Mouse (Mus musculus) liver, embryonic 11.5 days (tissue): Measurements from ENCODE around the gene Cnr2. TPM values are rescaled to one million over a fixed set of nuclear protein-coding genes. Genes with fewer than 3 reads are reported as not detected.
"Not testable (repeated sequence)": the region's sequence is repeated elsewhere in the genome, so short reads cannot be mapped to it uniquely, and the experiment has no call there.

ENCODE experiments used
- ATAC-seq: fragments of 200-750 bp; cut with Nextera tagmentation; replicated peaks from 2 replicates; pipeline ENCODE4 v1.8.0; 2017; ENCODE audit warnings: moderate number of reproducible peaks, mild to moderate bottlenecking, moderate TSS enrichment, moderate library complexity; ENCODE audit not compliant: low FRiP score
- DNase-seq: peaks from one replicate; pipeline ENCODE4 v3.0.0-alpha.2; 2017; ENCODE audit warnings: low spot score
- H3K27ac ChIP-seq: fragments of 300-500 bp; sonication (generic); 2 replicates; pipeline ENCODE4 v1.5.1; 2014; ENCODE audit warnings: mild to moderate bottlenecking, low read depth, low read length, control low read depth
- H3K27me3 ChIP-seq: fragments of 300-500 bp; sonication (generic); replicated peaks from 2 replicates; pipeline ENCODE4 v1.6.1; 2014; ENCODE audit warnings: low read length, mixed read lengths; ENCODE audit not compliant: control insufficient read depth, insufficient read depth
- H3K36me3 ChIP-seq: fragments of 300-500 bp; sonication (generic); 2 replicates; pipeline ENCODE4 v1.6.1; 2014; ENCODE audit warnings: mild to moderate bottlenecking, low read length, moderate library complexity, mixed read lengths; ENCODE audit not compliant: control insufficient read depth, insufficient read depth
- H3K4me1 ChIP-seq: fragments of 300-500 bp; sonication (generic); replicated peaks from 2 replicates; pipeline ENCODE4 v1.6.1; 2014; ENCODE audit warnings: low read length, mixed read lengths; ENCODE audit not compliant: control insufficient read depth, insufficient read depth
- H3K4me2 ChIP-seq: fragments of 300-500 bp; sonication (generic); 2 replicates; pipeline ENCODE4 v1.6.1; 2014; ENCODE audit warnings: mild to moderate bottlenecking, control low read depth, moderate library complexity
- H3K4me3 ChIP-seq: fragments of 300-500 bp; sonication (generic); 2 replicates; pipeline ENCODE4 v1.5.1; 2014; ENCODE audit warnings: low read depth, low read length, control low read depth
- H3K9ac ChIP-seq: fragments of 300-500 bp; sonication (generic); 2 replicates; pipeline ENCODE4 v1.6.1; 2014; ENCODE audit warnings: low read depth, low read length, control low read depth
- H3K9me3 ChIP-seq: fragments of 300-500 bp; sonication (generic); 2 replicates; pipeline ENCODE4 v1.6.1; 2016; ENCODE audit warnings: low read length, inconsistent platforms, mixed read lengths; ENCODE audit not compliant: control insufficient read depth
- WGBS: fragments of 180-500 bp; shearing (Covaris S2); extraction: QIAGEN DNeasy Blood & Tissue Kit; methylation state at CpG from one replicate; pipeline ENCODE4 v1.1.7; 2014; 5-methylcytosine and 5-hydroxymethylcytosine counted together
- polyA plus RNA-seq: library from polyadenylated mRNA; unstranded; fragments of >200 nt; fragmentation: Nextera tagmentation; extraction: Ambion mirVana; gene quantifications from 2 replicates; pipeline ENCODE4 v1.2.1, GENCODE M21; 2014

Cnr2 gene
- polyA plus RNA-seq, 1 experiment from 2014 or later = 6.3 TPM

DNA sequence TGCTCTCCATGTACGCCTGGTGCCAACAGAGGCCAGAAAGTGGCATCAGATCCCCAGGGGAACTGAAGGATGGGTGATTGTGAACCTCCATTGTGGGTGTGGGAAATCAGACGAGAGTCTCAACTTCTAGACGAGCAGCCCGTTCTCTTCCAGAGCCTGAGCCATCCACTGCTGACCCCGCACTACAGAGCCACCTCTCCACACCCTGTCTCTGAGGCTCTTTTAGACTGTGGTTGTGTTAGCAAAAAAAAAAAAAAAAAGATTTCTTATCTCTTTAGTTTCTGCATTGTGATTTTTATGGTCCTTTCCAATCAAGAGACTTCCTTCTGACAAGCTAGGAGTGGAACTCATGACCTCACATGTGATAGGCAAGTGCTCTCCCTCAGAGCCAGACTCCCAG, 34.2 kb downstream of the Cnr2 start:
- Histone ChIP-seq H3K27me3 (no peaks in the 10 kb centered on the region), H3K4me1 (peaks cover 11% of the 10 kb centered on the region), H3K36me3 (no peaks in the 10 kb centered on the region; the same call in 1 of the 2 replicates), H3K4me3 (no peak overlapping the region), H3K9ac (no peak overlapping the region), H3K27ac (no peak overlapping the region), H3K4me2 (no peak overlapping the region), H3K9me3 (no peaks in the 10 kb centered on the region)
- DNase-seq (no peak), ATAC-seq (no peak)
- 85% methylated on average over 5 of the region's 5 CpGs for WGBS

DNA sequence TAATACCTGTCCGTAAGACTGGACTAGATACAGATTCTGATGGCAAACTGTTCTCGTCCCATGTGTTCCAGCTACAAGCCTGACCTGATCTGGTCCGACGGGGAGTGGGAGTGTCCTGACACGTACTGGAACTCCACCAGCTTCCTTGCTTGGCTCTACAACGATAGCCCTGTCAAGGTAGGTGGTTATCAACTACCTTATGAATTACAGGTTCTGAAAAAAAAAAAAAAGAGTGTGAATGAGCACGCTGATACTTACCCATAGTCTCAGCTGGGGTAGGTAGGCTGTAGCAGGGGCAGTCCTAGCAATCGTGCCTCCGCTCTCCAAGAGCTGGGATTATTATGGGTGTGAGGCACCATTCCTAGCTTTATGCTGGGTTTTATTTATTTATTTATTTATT, 34.6 kb downstream of the Cnr2 start:
- Histone ChIP-seq H3K4me1 (peaks cover 15% of the 10 kb centered on the region), H3K4me2 (no peak overlapping the region), H3K27me3 (no peaks in the 10 kb centered on the region), H3K27ac (no peak overlapping the region), H3K9me3 (no peaks in the 10 kb centered on the region), H3K4me3 (no peak overlapping the region), H3K36me3 (no peaks in the 10 kb centered on the region; the same call in 1 of the 2 replicates), H3K9ac (no peak overlapping the region)
- no peak for ATAC-seq
- 81% methylated on average over 9 of the region's 9 CpGs for WGBS
- no peak for DNase-seq

DNA sequence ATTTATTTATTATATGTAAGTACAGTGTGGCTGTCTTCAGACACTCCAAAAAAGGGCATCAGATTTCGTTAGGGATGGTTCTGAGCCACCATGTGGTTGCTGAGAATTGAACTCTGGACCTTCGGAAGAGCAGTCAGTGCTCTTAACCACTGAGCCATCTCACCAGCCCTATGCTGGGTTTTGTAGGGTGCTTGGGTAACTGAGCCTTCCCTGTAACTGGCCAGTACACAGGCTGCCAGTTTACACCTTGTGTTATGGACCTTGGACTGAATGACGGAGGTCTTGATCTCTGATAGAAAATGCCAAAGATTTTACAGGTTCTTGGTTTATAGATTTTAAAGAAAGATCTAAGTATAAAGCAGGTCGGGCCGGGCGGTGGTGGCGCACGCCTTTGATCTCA, 35.0 kb downstream of the Cnr2 start:
- ATAC-seq = no peak

DNA sequence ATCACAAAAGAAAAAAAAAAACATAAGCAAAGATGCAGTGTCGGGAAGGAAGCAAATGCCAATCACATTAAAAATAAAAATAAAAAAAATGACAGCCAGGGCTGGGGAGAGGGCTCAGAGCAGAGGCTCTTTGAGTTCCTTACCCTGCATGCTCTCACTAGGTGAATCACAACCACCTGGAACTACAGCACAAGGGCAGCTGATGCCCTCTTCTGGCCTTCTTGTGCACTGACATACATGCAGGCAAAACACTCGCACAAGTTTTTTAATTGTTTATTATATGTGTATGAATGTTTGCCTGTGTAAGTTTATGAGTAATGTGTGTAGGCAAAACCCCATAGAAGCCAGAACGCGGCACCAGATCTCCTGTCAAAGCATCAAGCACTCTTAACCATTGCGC, 36.6 kb downstream of the Cnr2 start:
- DNase-seq (no peak), ATAC-seq (no peak)
- H3K4me1 ChIP-seq = peaks cover 28% of the 10 kb centered on the region
- H3K4me3 ChIP-seq = no peak overlapping the region
- H3K9me3 ChIP-seq = no peaks in the 10 kb centered on the region
- no peaks in the 10 kb centered on the region for H3K27me3 ChIP-seq
- no peak overlapping the region for H3K4me2 ChIP-seq
- H3K9ac ChIP-seq = no peak overlapping the region
- H3K27ac ChIP-seq = no peak overlapping the region
- no peaks in the 10 kb centered on the region; the same call in 1 of the 2 replicates for H3K36me3 ChIP-seq
- WGBS = 65% methylated on average over 5 of the region's 5 CpGs

More for the DNA sequence above, 35.0 kb downstream of the Cnr2 start:
- Histone ChIP-seq H3K9ac (no peak overlapping the region), H3K4me3 (no peak overlapping the region), H3K9me3 (no peaks in the 10 kb centered on the region), H3K27me3 (no peaks in the 10 kb centered on the region), H3K27ac (no peak overlapping the region), H3K4me2 (no peak overlapping the region), H3K36me3 (no peaks in the 10 kb centered on the region; the same call in 1 of the 2 replicates), H3K4me1 (peaks cover 18% of the 10 kb centered on the region)
- WGBS = 91% methylated on average over 8 of the region's 8 CpGs
- DNase-seq = no peak

DNA sequence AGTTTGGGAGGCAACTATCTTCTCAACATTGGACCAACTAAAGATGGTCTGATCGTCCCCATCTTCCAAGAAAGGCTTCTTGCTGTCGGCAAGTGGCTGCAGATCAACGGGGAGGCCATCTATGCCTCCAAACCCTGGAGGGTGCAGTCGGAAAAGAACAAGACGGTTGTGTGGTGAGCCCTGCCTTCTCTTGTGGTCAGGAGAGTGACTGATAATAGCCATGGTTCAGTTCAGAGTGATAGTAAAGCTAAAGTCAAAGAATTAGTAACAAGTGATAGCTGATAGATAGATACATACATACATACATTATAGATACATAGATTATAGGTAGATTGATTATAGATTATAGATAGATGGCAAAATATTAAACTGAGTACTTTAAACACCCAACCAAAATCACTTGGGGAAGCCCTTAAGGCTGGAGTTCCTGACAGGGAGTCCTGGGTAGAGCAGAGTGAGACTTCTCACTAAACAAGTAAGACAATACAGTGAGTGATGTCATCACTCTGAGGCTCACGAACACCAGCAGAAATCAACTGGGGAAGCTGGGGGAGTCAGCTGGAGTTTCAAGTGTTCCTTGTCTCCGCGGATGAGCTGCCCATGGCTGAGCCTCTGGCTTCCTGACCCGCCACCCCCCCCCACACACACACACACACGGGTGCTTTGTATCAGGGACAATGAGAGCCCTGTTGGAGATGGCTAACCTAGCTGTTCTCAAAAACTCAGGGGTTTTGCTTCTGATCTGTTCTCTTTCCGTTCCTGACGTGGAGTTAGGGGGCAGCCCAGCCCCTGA, 39.7 kb downstream of the Cnr2 start:
- DNase-seq = no peak
- WGBS = 34% methylated on average over 12 of the region's 12 CpGs
- Histone ChIP-seq H3K4me1 (peaks cover 31% of the 10 kb centered on the region), H3K4me3 (no peak overlapping the region), H3K9me3 (no peaks in the 10 kb centered on the region), H3K27me3 (no peaks in the 10 kb centered on the region), H3K9ac (peak overlapping the region; percentile 17; the same call in 1 of the 2 replicates), H3K4me2 (peak overlapping the region; percentile 44), H3K27ac (peak overlapping the region; percentile 75), H3K36me3 (no peaks in the 10 kb centered on the region; the same call in 1 of the 2 replicates)
- peak; percentile 74 for ATAC-seq

DNA sequence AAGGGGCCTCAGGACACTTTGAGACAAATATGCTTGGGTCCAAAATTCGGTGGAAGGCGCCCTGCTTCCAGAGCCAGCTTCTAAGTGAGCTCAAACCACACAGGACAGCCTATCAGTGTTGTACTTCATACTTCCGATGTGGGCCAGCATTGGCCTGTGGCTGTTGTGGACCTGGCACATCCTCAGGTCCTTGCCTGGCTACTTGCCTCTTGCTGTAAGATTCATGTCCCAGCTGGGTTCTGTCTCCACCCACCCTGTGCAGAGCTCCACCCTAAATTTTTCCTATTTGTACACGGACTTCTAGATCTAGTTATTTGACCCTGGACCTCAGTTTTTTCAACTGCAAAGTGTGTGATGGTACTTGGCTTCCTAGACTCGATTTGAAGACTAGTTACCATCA, 40.3 kb downstream of the Cnr2 start:
- no peak overlapping the region for H3K4me3 ChIP-seq
- peak overlapping the region; percentile 17; the same call in 1 of the 2 replicates for H3K9ac ChIP-seq
- H3K36me3 ChIP-seq = no peaks in the 10 kb centered on the region; the same call in 1 of the 2 replicates
- 48% methylated on average over 5 of the region's 5 CpGs for WGBS
- no peak for DNase-seq
- no peaks in the 10 kb centered on the region for H3K9me3 ChIP-seq
- peak overlapping the region; percentile 44 for H3K4me2 ChIP-seq
- H3K27me3 ChIP-seq = no peaks in the 10 kb centered on the region
- ATAC-seq = 0 out of 2 replicates have a peak, but pooled peaks have one; percentile 29
- H3K4me1 ChIP-seq = peaks cover 31% of the 10 kb centered on the region
- H3K27ac ChIP-seq = peak overlapping the region; percentile 67

DNA sequence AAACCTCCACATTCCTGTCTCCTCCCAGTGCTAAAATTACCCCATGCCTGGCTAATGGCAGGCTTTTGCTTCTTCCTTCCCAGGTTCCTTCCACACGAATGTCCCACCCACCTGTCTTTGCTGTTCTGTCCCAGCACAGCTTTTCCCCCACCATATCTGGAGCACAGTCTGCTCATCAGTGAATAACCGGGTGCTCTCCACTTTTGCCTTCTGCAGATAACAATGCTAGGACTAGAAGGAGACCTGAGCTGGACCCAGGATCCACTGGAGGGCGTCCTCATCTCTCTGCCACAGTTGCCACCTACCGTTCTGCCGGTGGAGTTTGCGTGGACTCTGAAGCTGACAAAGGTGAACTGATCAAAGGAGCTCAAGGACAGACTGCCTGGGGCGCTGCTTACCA, 43.7 kb downstream of the Cnr2 start:
- ATAC-seq (peak; percentile 61), DNase-seq (no peak)
- Histone ChIP-seq H3K4me1 (peaks cover 34% of the 10 kb centered on the region), H3K4me3 (no peak overlapping the region), H3K4me2 (no peak overlapping the region), H3K27me3 (no peaks in the 10 kb centered on the region), H3K36me3 (no peaks in the 10 kb centered on the region), H3K27ac (no peak overlapping the region; the same call in 1 of the 2 replicates), H3K9me3 (no peaks in the 10 kb centered on the region), H3K9ac (no peak overlapping the region)
- 62% methylated on average over 7 of the region's 7 CpGs for WGBS

DNA sequence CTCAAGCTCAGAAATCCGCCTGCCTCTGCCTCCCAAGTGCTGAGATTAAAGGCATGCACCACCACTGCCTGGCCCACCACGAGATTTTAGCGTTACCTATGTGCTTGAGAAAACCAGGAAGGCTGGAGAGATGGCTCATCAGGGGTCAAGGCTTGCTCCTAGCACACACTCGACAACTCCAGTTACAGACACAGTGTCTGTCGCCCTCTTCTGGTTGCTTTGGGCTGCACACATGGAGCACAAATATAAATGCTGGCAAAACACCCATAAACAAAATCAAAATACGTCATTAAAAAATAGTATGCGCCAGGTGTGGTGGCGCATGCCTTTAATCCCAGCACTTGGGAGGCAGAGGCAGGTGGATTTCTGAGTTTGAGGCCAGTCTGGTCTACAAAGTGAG, 45.8 kb downstream of the Cnr2 start:
- not testable (repeated sequence) for H3K4me3 ChIP-seq, DNase-seq, H3K27me3 ChIP-seq, H3K4me2 ChIP-seq, H3K36me3 ChIP-seq, H3K9ac ChIP-seq, H3K9me3 ChIP-seq, ATAC-seq, H3K27ac ChIP-seq
- WGBS = 82% methylated on average over 8 of the region's 8 CpGs
- H3K4me1 ChIP-seq = peaks cover 21% of the 10 kb centered on the region

DNA sequence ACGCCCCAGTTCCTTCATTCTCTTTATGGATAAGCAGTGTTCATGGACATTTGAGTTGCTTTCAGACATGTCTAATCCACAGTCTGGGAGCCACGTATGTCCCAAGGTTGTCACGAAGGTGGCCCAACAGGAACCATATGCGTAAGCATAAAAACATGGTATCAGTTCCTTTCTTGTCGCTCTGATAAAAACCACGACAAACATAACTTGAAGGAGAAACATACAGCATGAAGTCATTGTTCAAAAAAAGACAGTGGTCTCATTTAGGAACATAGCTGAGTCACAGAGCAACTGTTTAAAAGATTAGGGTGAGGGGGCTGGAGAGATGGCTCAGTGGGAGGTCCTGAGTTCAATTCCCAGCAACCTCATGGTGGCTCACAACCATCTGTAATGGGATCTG, 47.0 kb downstream of the Cnr2 start:
- no peak for DNase-seq
- no peak for ATAC-seq
- H3K27ac ChIP-seq = no peak overlapping the region
- H3K27me3 ChIP-seq = no peaks in the 10 kb centered on the region
- H3K4me1 ChIP-seq = peaks cover 13% of the 10 kb centered on the region
- H3K36me3 ChIP-seq = no peaks in the 10 kb centered on the region
- no peak overlapping the region for H3K4me2 ChIP-seq
- H3K4me3 ChIP-seq = no peak overlapping the region
- no peaks in the 10 kb centered on the region for H3K9me3 ChIP-seq
- H3K9ac ChIP-seq = no peak overlapping the region
- 66% methylated on average over 6 of the region's 6 CpGs for WGBS
